Mouse (Mus musculus) erythroblast, embryonic 14.5 days (primary cell): Measurements from ENCODE around the gene Nuak1. TPM values are rescaled to one million over a fixed set of nuclear protein-coding genes. Genes with fewer than 3 reads are reported as not detected.

Source experiments
- H3K27me3 ChIP-seq: 2 replicates; pipeline ENCODE4 v1.6.1; 2012; ENCODE audit warnings: inconsistent platforms; ENCODE audit not compliant: control insufficient read depth
- H3K36me3 ChIP-seq: 2 replicates; pipeline ENCODE4 v1.6.1; 2012; ENCODE audit warnings: mild to moderate bottlenecking, inconsistent platforms; ENCODE audit not compliant: control insufficient read depth
- H3K4me1 ChIP-seq: 2 replicates; pipeline ENCODE4 v1.6.1; 2012; ENCODE audit warnings: inconsistent platforms; ENCODE audit not compliant: control insufficient read depth
- H3K4me3 ChIP-seq: replicated peaks from 2 replicates; pipeline ENCODE3; 2012; ENCODE audit warnings: moderate library complexity, mild to moderate bottlenecking, inconsistent platforms
- H3K9me3 ChIP-seq: 2 replicates; pipeline ENCODE4 v1.6.1; 2012; ENCODE audit warnings: low read length, inconsistent platforms, mixed read lengths; ENCODE audit not compliant: control insufficient read depth
- GATA1 ChIP-seq: IDR thresholded peaks from 2 replicates; pipeline ENCODE4 v1.6.1; 2012; ENCODE audit warnings: low read length, inconsistent platforms, mixed read lengths
- TAL1 ChIP-seq: IDR thresholded peaks from 3 replicates; pipeline ENCODE4 v1.6.1; 2012; ENCODE audit warnings: low read length, inconsistent platforms, mixed read lengths
- polyA plus RNA-seq: library from polyadenylated mRNA; stranded (reverse); fragments of >175 nt; gene quantifications from 2 replicates; pipeline ENCODE4 v1.2.3, GENCODE M21; 2012

The Nuak1 gene
- polyA plus RNA-seq, 1 experiment: 0.03 TPM

DNA sequence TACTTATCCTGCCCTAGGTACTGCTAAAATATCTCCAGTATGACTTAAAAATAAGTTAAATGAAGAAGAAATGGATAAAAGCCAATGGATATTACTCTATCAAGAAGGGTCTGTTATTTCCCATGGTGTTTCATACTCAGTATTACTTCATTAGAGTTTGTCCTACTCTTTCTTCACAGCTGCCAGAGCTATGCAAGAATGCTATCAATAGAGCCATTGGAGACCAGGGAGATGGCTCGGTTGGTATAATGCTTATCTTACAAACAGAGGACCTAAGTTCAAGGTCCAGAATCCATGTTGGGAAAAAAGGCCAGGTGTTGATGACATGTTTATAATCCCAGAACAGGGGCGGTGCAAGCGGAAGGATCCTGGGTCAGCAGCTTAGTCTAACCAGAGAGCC, 72.2 kb downstream of the Nuak1 start:
- Histone ChIP-seq H3K9me3 (no peaks in the 10 kb centered on the region), H3K27me3 (no peaks in the 10 kb centered on the region), H3K36me3 (no peaks in the 10 kb centered on the region), H3K4me3 (no peak overlapping the region), H3K4me1 (no peaks in the 10 kb centered on the region)
- TF ChIP-seq GATA1 (no peak), TAL1 (no peak)

GRCm38 (mm10) chr10:84365166-84365865, 75.1 kb downstream of the Nuak1 start:
- H3K4me3 ChIP-seq: no peak overlapping the region
- TF ChIP-seq TAL1 (no peak), GATA1 (no peak)

DNA sequence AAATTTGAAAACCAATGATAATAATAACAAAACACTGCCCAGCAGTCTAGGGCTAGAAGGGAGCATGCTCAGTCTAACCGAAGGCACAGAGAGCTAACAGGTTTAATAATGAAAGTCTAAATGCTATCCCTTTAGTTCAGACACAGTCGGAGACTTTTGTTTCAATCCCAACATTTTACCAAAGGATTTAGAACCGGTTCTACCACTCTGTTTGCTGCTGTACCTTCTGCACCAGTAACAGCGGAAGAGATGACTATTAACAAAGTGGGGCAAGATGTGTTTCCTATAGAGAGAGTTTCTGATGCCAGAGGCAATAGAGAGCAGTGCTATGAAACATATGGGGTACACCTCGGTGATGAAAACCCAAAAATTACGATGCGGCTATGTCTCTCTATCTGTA, 76.6 kb downstream of the Nuak1 start:
- H3K27me3 ChIP-seq: no peaks in the 10 kb centered on the region
- H3K36me3 ChIP-seq: no peaks in the 10 kb centered on the region
- no peaks in the 10 kb centered on the region for H3K9me3 ChIP-seq
- no peak for TF ChIP-seq GATA1
- TF ChIP-seq TAL1: no peak
- no peak overlapping the region for H3K4me3 ChIP-seq
- no peaks in the 10 kb centered on the region for H3K4me1 ChIP-seq

More at GRCm38 (mm10) chr10:84365166-84365865, 75.1 kb downstream of the Nuak1 start:
- H3K27me3 ChIP-seq: no peaks in the 10 kb centered on the region
- H3K9me3 ChIP-seq: no peaks in the 10 kb centered on the region
- H3K4me1 ChIP-seq: no peaks in the 10 kb centered on the region
- H3K36me3 ChIP-seq: no peaks in the 10 kb centered on the region

DNA sequence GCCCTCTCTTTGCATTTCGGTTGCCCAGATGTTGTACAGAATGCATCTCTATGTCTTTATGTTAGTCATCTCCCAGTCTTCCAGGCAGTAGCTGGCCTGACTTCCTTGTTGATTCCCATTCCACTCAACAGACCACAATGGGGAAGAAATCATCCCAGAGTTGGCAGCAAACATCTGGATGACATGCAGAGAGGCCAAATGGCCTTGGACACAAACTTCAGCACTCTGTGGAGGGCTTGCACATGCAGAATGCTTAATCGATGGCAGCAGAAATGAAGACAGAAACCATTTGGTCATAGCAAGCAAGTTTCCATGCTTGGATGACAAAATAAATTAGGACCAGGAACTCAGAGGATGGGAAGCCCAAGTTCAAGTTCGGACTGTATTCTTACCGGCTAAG, 79.4 kb downstream of the Nuak1 start:
- H3K27me3 ChIP-seq: no peaks in the 10 kb centered on the region
- no peaks in the 10 kb centered on the region for H3K36me3 ChIP-seq
- H3K4me3 ChIP-seq: no peak overlapping the region
- TF ChIP-seq TAL1 (no peak), GATA1 (no peak)
- no peaks in the 10 kb centered on the region for H3K4me1 ChIP-seq
- no peaks in the 10 kb centered on the region for H3K9me3 ChIP-seq

GRCm38 (mm10) chr10:84360391-84360790, 80.0 kb downstream of the Nuak1 start:
- Histone ChIP-seq H3K27me3 (no peaks in the 10 kb centered on the region), H3K9me3 (no peaks in the 10 kb centered on the region), H3K4me3 (no peak overlapping the region), H3K36me3 (no peaks in the 10 kb centered on the region), H3K4me1 (no peaks in the 10 kb centered on the region)
- TF ChIP-seq GATA1 (no peak), TAL1 (no peak)

DNA sequence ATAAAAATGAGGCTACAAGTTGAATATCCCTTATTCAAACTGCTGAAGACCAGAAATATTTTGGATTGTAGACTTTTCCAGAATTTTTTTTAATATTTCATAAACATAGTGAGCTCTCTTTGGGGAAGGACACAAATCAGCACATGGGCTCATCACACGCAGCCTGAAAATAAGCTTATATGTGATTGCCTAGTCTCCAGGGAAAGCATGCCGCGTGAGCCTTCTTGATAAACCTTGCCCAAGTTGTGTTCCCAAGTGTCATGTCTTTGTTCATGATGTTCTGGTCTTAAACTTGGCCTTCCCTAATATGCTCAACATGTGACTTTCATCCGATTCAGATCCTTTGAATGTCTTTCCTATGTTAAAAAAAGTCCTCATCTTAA, 81.7 kb downstream of the Nuak1 start:
- TF ChIP-seq GATA1: no peak
- TF ChIP-seq TAL1: no peak
- H3K27me3 ChIP-seq: no peaks in the 10 kb centered on the region
- no peaks in the 10 kb centered on the region for H3K36me3 ChIP-seq
- H3K4me1 ChIP-seq: no peaks in the 10 kb centered on the region
- no peaks in the 10 kb centered on the region for H3K9me3 ChIP-seq
- no peak overlapping the region for H3K4me3 ChIP-seq

DNA sequence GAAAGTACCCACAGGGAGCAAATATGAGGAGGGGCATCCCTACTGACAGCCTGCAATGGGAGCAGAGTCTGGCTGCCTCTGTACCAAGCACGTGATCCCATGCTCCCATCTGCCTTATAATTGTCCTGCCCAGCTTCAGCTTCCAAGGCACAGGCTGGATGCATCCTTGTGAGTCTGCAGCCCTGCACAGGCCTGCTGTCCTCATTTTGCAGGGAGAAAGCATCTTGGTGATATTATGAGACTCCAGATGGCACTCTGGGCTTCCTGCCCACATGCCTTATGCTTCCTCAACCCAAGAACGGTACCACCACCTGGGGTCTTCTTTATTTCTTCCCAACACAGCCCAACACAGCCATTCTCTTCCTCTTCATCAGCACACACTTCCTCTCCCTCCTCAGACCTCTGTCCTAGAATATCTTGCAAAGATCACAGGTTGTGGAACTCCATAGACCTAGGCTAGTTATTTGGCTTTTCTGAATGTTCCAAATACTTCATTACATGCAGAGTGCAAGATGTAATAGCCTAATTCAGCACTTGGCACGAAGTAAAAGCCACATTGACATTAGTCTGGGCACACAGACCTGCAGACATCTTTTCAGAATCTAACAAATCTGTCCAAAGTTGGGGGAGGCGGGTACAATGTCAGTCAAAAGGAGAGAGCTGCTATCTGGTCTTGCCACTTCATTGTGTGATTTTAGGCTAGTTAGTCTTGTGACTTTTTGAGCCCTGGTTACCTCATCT, 82.2 kb downstream of the Nuak1 start:
- TF ChIP-seq TAL1 (no peak), GATA1 (no peak)
- Histone ChIP-seq H3K27me3 (no peaks in the 10 kb centered on the region), H3K4me3 (no peak overlapping the region), H3K36me3 (no peaks in the 10 kb centered on the region), H3K4me1 (no peaks in the 10 kb centered on the region), H3K9me3 (no peaks in the 10 kb centered on the region)

- no peaks in the 10 kb centered on the region for H3K36me3 ChIP-seq
- no peak for TF ChIP-seq GATA1
- TF ChIP-seq TAL1: no peak
These were observed 82.8 kb downstream of the Nuak1 start for GRCm38 (mm10) chr10:84357593-84357992.

GRCm38 (mm10) chr10:84354323-84354722, 86.1 kb downstream of the Nuak1 start:
- no peaks in the 10 kb centered on the region for H3K27me3 ChIP-seq
- no peaks in the 10 kb centered on the region for H3K36me3 ChIP-seq
- no peaks in the 10 kb centered on the region for H3K4me1 ChIP-seq
- H3K4me3 ChIP-seq: no peak overlapping the region
- H3K9me3 ChIP-seq: no peaks in the 10 kb centered on the region
- no peak for TF ChIP-seq TAL1
- no peak for TF ChIP-seq GATA1

More at GRCm38 (mm10) chr10:84357593-84357992, 82.8 kb downstream of the Nuak1 start:
- Histone ChIP-seq H3K9me3 (no peaks in the 10 kb centered on the region), H3K27me3 (no peaks in the 10 kb centered on the region), H3K4me3 (no peak overlapping the region), H3K4me1 (no peaks in the 10 kb centered on the region)
